Mouse (Mus musculus): ENCODE results near the gene Disc1.

DNA sequence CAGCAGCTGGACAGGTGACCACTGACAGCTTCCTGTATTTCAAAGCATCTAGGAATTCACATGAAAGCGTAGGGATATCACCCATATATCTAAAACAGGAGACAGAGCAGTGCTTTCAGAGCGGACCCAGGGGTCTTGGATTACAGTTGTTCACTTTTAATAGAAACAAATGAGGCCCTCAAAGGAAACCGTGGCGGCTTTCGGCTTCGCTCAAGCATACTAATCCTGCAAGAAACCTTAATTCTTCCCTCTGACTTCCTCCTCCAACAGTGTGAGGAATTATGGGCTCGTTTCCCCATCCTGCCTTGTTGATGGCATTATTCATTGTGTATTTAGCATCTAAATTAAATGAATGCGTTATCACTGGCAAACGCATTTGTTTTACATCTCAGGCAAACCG lies 252.7 kb downstream of the Disc1 start:
- no peak for TF ChIP-seq CTCF (IDR thresholded peaks at IDR 0.05; ENCODE audit: control insufficient read depth, insufficient read depth, low read length)
- TF ChIP-seq POLR2A (IDR thresholded peaks at IDR 0.05; ENCODE audit: borderline replicate concordance, control insufficient read depth, low read depth, low read length): no peak
